Mouse (Mus musculus) megakaryocyte, embryonic 14.5 days (primary cell): Measurements from ENCODE around the gene Dynlrb1.

Experiments
- FLI1 ChIP-seq: IDR thresholded peaks from 2 replicates; pipeline ENCODE4 v1.6.1; 2012; ENCODE audit warnings: low read length, inconsistent platforms, mixed read lengths
- GATA1 ChIP-seq: IDR thresholded peaks from 3 replicates; pipeline ENCODE4 v1.6.1; 2012; ENCODE audit warnings: mixed read lengths, low read length, inconsistent platforms, borderline replicate concordance

DNA sequence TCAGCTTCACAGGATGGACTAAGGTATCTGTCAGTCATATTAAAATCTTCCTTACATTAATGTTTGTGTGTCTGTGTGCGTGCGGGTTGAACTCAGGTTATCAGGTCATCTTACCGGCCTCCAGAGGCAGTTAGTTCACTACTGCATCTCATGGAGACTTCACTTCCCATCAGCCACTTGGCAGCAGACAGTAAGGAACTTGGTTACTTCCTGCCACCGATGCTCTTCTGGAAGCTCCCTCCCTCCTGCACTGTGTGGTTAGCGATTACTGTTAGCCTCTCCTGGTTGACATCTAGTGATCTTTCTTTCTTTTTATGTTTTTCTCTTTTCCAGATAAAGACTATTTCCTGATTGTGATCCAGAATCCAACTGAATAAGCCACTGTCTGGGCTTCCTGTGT lies 13.3 kb downstream of the Dynlrb1 start:
- no peak for TF ChIP-seq GATA1
- no peak for TF ChIP-seq FLI1
